Mouse (Mus musculus) heart, postnatal 0 days (tissue): ENCODE results near the gene Sqstm1.

Experiments
- CTCF ChIP-seq: IDR thresholded peaks from 2 replicates; pipeline ENCODE4 v1.5.1; 2016; ENCODE audit warnings: antibody characterized with exemption, control low read depth, low read depth
- EP300 ChIP-seq: IDR thresholded peaks from 2 replicates; pipeline ENCODE4 v1.6.1; 2016; ENCODE audit warnings: antibody characterized with exemption, low read depth

DNA sequence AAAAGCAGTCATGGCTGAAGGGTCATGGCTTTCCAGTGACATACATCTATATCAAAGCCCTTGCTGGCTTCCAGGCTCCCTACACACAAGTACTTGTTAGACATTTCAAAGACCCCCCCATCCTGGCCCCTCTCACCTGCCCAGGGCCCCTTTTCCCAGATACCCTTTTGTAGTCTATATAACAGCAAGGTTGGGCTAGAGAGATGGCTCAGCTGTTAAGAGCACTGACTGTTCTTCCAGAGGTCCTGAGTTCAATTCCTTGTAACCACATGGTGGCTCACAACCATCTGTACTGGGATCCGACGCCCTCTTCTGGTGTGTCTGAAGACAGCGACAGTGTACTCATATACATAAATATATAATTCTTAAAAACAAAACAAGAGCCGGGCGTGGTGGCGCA, 4.0 kb upstream of the Sqstm1 start:
- no peak for TF ChIP-seq EP300
- no peak for TF ChIP-seq CTCF
